Mouse (Mus musculus) heart, embryonic 15.5 days (tissue): Measurements from ENCODE around the gene Zcchc14. TPM values are rescaled to one million over a fixed set of nuclear protein-coding genes. Genes with fewer than 3 reads are reported as not detected.
A peak's percentile ranks its signal among the peaks of the same experiment; 100 is the strongest.

Experiments used
- ATAC-seq: fragments of 200-750 bp; cut with Nextera tagmentation; replicated peaks from 2 replicates; pipeline ENCODE4 v1.8.0; 2017; ENCODE audit warnings: low read depth, moderate TSS enrichment; ENCODE audit not compliant: insufficient number of reproducible peaks, insufficient read depth, low FRiP score
- H3K27ac ChIP-seq: fragments of 300-500 bp; sonication (generic); 2 replicates; pipeline ENCODE4 v1.5.1; 2015; ENCODE audit warnings: mild to moderate bottlenecking, inconsistent platforms
- H3K27me3 ChIP-seq: fragments of 300-500 bp; sonication (generic); 2 replicates; pipeline ENCODE4 v1.6.1; 2015; ENCODE audit warnings: inconsistent platforms
- H3K36me3 ChIP-seq: fragments of 300-500 bp; sonication (generic); 2 replicates; pipeline ENCODE4 v1.6.1; 2015; ENCODE audit warnings: mild to moderate bottlenecking, inconsistent platforms
- H3K4me1 ChIP-seq: fragments of 300-500 bp; sonication (generic); replicated peaks from 2 replicates; pipeline ENCODE4 v1.6.1; 2015; ENCODE audit warnings: inconsistent platforms
- H3K4me2 ChIP-seq: fragments of 300-500 bp; sonication (generic); 2 replicates; pipeline ENCODE4 v1.6.1; 2015; ENCODE audit warnings: inconsistent platforms, mild to moderate bottlenecking, moderate library complexity
- H3K4me3 ChIP-seq: fragments of 300-500 bp; sonication (generic); 2 replicates; pipeline ENCODE4 v1.5.1; 2015; ENCODE audit warnings: mild to moderate bottlenecking, inconsistent platforms
- H3K9ac ChIP-seq: fragments of 300-500 bp; sonication (generic); 2 replicates; pipeline ENCODE4 v1.6.1; 2015; ENCODE audit warnings: mild to moderate bottlenecking, inconsistent platforms
- H3K9me3 ChIP-seq: fragments of 300-500 bp; sonication (generic); replicated peaks from 2 replicates; pipeline ENCODE4 v1.6.1; 2016; ENCODE audit warnings: inconsistent platforms
- WGBS: fragments of 180-500 bp; shearing (Covaris S2); methylation state at CpG from one replicate; pipeline ENCODE4 v1.1.7; 2015; ENCODE audit warnings: mixed read lengths; 5-methylcytosine and 5-hydroxymethylcytosine counted together
- polyA plus RNA-seq: library from polyadenylated mRNA; unstranded; fragments of >200 nt; fragmentation: Nextera tagmentation; extraction: Ambion mirVana; gene quantifications from 2 replicates; pipeline ENCODE4 v1.2.1, GENCODE M21; 2015

Zcchc14 gene
- polyA plus RNA-seq, 1 experiment from 2014 or later: 7.8 TPM

DNA sequence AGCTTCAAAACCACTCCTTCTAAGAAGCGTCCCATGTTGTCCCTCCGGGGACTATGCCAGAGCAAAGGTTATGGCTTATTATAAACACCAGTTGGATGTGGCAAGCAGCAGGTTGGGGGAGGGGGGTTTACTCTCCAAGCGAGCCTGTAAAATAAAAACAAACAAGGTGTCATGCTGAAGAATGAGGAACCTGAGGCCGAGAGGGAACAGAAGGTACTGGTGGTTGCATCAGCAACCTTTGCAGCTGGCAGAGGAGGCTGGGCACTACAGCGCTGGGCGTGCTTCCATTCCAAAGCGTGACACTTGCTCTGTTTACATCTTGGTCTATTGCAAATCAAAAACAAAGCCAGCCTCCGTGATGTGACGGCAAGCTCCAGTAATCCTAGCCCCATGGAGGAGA lies 72.2 kb downstream of the Zcchc14 start:
- H3K9me3 ChIP-seq: no peaks in the 10 kb centered on the region
- 35% methylated on average over 9 of the region's 9 CpGs for WGBS
- H3K4me2 ChIP-seq: no peak overlapping the region
- H3K36me3 ChIP-seq: no peaks in the 10 kb centered on the region
- H3K27ac ChIP-seq: no peak overlapping the region
- no peak overlapping the region for H3K4me3 ChIP-seq
- H3K9ac ChIP-seq: no peak overlapping the region
- peaks cover 22% of the 10 kb centered on the region for H3K4me1 ChIP-seq
- H3K27me3 ChIP-seq: no peaks in the 10 kb centered on the region
- ATAC-seq: no peak

DNA sequence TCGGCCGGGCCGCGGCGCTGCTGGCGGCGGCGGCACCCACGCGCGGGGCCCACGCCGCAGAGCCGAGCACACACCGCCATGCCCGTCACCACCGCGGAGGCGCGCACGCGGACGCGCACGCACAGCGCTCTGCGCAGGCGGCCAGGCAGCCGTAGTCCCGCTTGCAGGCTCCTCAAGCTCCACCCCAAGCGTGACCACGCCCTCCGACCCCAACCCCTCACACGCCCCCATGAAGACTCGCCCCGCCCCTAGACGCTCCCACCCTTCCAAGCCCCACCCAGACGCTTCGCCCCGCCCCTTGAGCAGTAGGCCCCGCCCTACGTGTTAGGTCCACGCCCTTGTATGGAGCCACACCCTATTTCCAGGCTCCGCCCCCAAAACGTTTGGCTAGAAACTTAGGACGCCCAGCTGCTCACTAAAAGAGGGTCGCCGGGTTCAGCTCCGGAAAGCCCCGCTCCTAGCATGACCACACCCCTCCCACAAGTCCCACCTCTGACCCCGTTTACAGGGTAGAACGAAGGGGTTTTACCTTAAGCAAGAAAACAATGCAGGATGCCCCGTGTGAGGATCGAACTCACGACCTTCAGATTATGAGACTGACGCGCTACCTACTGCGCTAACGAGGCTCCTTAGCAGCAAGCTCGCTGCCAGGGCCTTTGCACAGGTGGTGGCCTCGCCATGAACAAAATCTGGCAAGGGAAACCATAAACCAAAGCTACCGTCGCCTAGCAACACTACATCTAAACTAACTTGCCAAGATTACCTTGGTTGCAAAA lies 73.8 kb downstream of the Zcchc14 start, which contains the start of gene Fbxo31:
Gene Fbxo31 (minus strand): TSS at position 131 of the 776 bp plus-strand sequence.
- Histone ChIP-seq H3K36me3 (no peaks in the 10 kb centered on the region), H3K27me3 (no peaks in the 10 kb centered on the region), H3K9me3 (no peaks in the 10 kb centered on the region), H3K9ac (peak within 1 kb of the TSS; percentile 80), H3K27ac (peak within 1 kb of the TSS; percentile 64), H3K4me1 (peaks cover 18% of the 10 kb centered on the region), H3K4me2 (peak within 1 kb of the TSS; percentile 80), H3K4me3 (peak within 1 kb of the TSS; percentile 84)
- WGBS: 1% methylated on average over 59 of the region's 63 CpGs
- ATAC-seq: peak; percentile 90

- Histone ChIP-seq H3K27me3 (no peaks in the 10 kb centered on the region), H3K4me2 (peak overlapping the region; percentile 80), H3K9ac (peak overlapping the region; percentile 80), H3K9me3 (no peaks in the 10 kb centered on the region), H3K27ac (peak overlapping the region; percentile 64), H3K36me3 (no peaks in the 10 kb centered on the region), H3K4me1 (peaks cover 25% of the 10 kb centered on the region), H3K4me3 (peak overlapping the region; percentile 84)
- peak; percentile 3; the same call in 1 of the 2 replicates for ATAC-seq
- WGBS: 2% methylated on average over 44 of the region's 44 CpGs
These were observed 74.7 kb downstream of the Zcchc14 start for GRCm38 (mm10) chr8:121577751-121578675.

- H3K4me3 ChIP-seq: no peak overlapping the region
- H3K4me1 ChIP-seq: peaks cover 29% of the 10 kb centered on the region
- H3K27me3 ChIP-seq: no peaks in the 10 kb centered on the region
- no peaks in the 10 kb centered on the region for H3K36me3 ChIP-seq
- no peaks in the 10 kb centered on the region for H3K9me3 ChIP-seq
- H3K4me2 ChIP-seq: no peak overlapping the region
- no peak for ATAC-seq
- H3K9ac ChIP-seq: no peak overlapping the region
- H3K27ac ChIP-seq: no peak overlapping the region
- WGBS: 83% methylated on average over 3 of the region's 3 CpGs
These were observed 77.0 kb downstream of the Zcchc14 start for GRCm38 (mm10) chr8:121575661-121576060.

GRCm38 (mm10) chr8:121573275-121573674 lies 79.4 kb downstream of the Zcchc14 start:
- H3K4me3 ChIP-seq: no peak overlapping the region
- H3K27me3 ChIP-seq: no peaks in the 10 kb centered on the region
- WGBS: 20% methylated on average over 3 of the region's 3 CpGs
- ATAC-seq: no peak
- no peak overlapping the region for H3K9ac ChIP-seq
- peaks cover 30% of the 10 kb centered on the region for H3K4me1 ChIP-seq
- no peak overlapping the region for H3K4me2 ChIP-seq
- no peaks in the 10 kb centered on the region for H3K36me3 ChIP-seq
- H3K27ac ChIP-seq: no peak overlapping the region
- no peaks in the 10 kb centered on the region for H3K9me3 ChIP-seq

DNA sequence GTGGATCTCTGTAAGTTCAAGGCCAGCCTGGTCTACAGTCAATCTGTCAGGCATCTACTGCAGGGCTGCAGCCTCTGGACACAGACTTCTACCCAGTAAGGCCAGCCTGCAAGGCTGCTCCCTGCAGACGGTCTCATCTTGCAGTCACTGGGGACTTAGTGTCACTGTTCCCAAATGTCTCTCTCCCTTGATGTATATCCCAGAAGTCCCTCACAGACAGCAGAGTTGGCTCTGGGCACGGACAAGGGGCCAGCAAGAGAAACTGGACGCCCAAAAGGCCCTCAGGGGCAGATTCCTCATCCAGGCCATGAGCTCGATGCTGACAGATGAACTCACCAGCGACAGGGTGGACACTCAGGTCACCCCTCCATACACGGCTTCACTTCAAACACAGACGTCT lies 80.6 kb downstream of the Zcchc14 start:
- H3K9ac ChIP-seq: no peak overlapping the region
- no peaks in the 10 kb centered on the region for H3K36me3 ChIP-seq
- H3K27ac ChIP-seq: no peak overlapping the region
- H3K4me1 ChIP-seq: peaks cover 23% of the 10 kb centered on the region
- ATAC-seq: no peak
- H3K27me3 ChIP-seq: no peaks in the 10 kb centered on the region
- H3K4me3 ChIP-seq: no peak overlapping the region
- WGBS: 69% methylated on average over 7 of the region's 7 CpGs
- H3K9me3 ChIP-seq: no peaks in the 10 kb centered on the region
- H3K4me2 ChIP-seq: no peak overlapping the region

GRCm38 (mm10) chr8:121570801-121571200 lies 81.9 kb downstream of the Zcchc14 start:
- WGBS: 76% methylated on average over 17 of the region's 17 CpGs
- Histone ChIP-seq H3K4me1 (peaks cover 17% of the 10 kb centered on the region), H3K36me3 (no peaks in the 10 kb centered on the region), H3K9me3 (no peaks in the 10 kb centered on the region), H3K4me2 (peak overlapping the region; percentile 44), H3K27ac (no peak overlapping the region), H3K9ac (no peak overlapping the region), H3K4me3 (peak overlapping the region; percentile 17), H3K27me3 (no peaks in the 10 kb centered on the region)
- ATAC-seq: no peak

GRCm38 (mm10) chr8:121570335-121570734 lies 82.4 kb downstream of the Zcchc14 start:
- Histone ChIP-seq H3K4me3 (peak overlapping the region; percentile 17), H3K36me3 (no peaks in the 10 kb centered on the region), H3K27me3 (no peaks in the 10 kb centered on the region), H3K4me2 (peak overlapping the region; percentile 44), H3K27ac (no peak overlapping the region), H3K9ac (no peak overlapping the region), H3K9me3 (no peaks in the 10 kb centered on the region), H3K4me1 (peaks cover 17% of the 10 kb centered on the region)
- ATAC-seq: no peak
- 65% methylated on average over 21 of the region's 21 CpGs for WGBS

GRCm38 (mm10) chr8:121568321-121568720 lies 84.4 kb downstream of the Zcchc14 start:
- Histone ChIP-seq H3K4me2 (no peak overlapping the region), H3K4me1 (peaks cover 17% of the 10 kb centered on the region), H3K27me3 (no peaks in the 10 kb centered on the region), H3K9me3 (no peaks in the 10 kb centered on the region), H3K4me3 (no peak overlapping the region), H3K27ac (no peak overlapping the region), H3K9ac (no peak overlapping the region), H3K36me3 (no peaks in the 10 kb centered on the region)
- no peak for ATAC-seq
- 72% methylated on average over 6 of the region's 6 CpGs for WGBS

GRCm38 (mm10) chr8:121563701-121564100 lies 89.0 kb downstream of the Zcchc14 start:
- H3K9ac ChIP-seq: no peak overlapping the region
- no peak for ATAC-seq
- no peaks in the 10 kb centered on the region for H3K9me3 ChIP-seq
- H3K27me3 ChIP-seq: no peaks in the 10 kb centered on the region
- peaks cover 24% of the 10 kb centered on the region for H3K4me1 ChIP-seq
- no peak overlapping the region for H3K4me2 ChIP-seq
- peak overlapping the region; percentile 68; the same call in 1 of the 2 replicates for H3K27ac ChIP-seq
- WGBS: 71% methylated on average over 6 of the region's 6 CpGs
- H3K4me3 ChIP-seq: no peak overlapping the region
- H3K36me3 ChIP-seq: peaks cover 4% of the 10 kb centered on the region; the same call in 1 of the 2 replicates

DNA sequence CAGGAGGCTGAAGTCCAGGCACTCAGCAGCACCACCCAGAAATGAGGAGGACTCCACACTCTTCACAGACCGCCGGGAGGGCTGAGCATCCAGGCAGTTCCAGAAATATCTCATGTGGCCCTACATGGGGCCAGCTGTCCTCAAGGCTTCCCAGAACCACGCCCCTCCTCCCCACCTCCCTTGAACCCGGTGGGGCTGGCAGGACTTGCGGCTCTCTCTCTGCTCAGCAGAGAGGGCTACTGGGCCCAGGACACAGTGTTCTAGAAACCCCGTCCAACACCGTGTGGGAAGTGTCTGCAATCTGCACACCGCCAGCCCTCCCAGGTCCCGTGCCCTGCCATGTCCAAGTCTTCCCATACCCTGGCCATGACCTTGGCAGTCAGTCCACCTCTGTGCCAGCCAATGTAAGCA lies 89.8 kb downstream of the Zcchc14 start:
- H3K9me3 ChIP-seq: no peaks in the 10 kb centered on the region
- H3K4me2 ChIP-seq: peak overlapping the region; percentile 35
- no peaks in the 10 kb centered on the region for H3K27me3 ChIP-seq
- WGBS: 40% methylated on average over 9 of the region's 9 CpGs
- no peak overlapping the region for H3K4me3 ChIP-seq
- peak; percentile 66 for ATAC-seq
- peaks cover 11% of the 10 kb centered on the region; the same call in 1 of the 2 replicates for H3K36me3 ChIP-seq
- no peak overlapping the region for H3K9ac ChIP-seq
- H3K4me1 ChIP-seq: peaks cover 19% of the 10 kb centered on the region
- H3K27ac ChIP-seq: peak overlapping the region; percentile 68
